Mouse (Mus musculus) C2C12 (cell line): Measurements from ENCODE around the gene Teddm1b.

Experiments
- CEBPB ChIP-seq: IDR thresholded peaks from one replicate; pipeline ENCODE4 v1.6.1; 2011; ENCODE audit warnings: low read depth, mild to moderate bottlenecking, control low read depth, moderate library complexity
- CTCF ChIP-seq: IDR thresholded peaks from one replicate; pipeline ENCODE4 v1.5.1; 2011; ENCODE audit not compliant: control insufficient read depth, insufficient read depth, insufficient read length
- FOSL1 ChIP-seq: IDR thresholded peaks from one replicate; pipeline ENCODE4 v1.8.0; 2011; ENCODE audit warnings: mild to moderate bottlenecking, low read length; ENCODE audit not compliant: poor library complexity, insufficient read depth, severe bottlenecking
- MAX ChIP-seq: IDR thresholded peaks from one replicate; pipeline ENCODE4 v1.6.1; 2011; ENCODE audit warnings: mild to moderate bottlenecking, control low read depth
- MYOD1 ChIP-seq: IDR thresholded peaks from one replicate; pipeline ENCODE4 v1.6.1; 2011; ENCODE audit warnings: low read depth; ENCODE audit not compliant: control insufficient read depth, insufficient read length
- MYOG ChIP-seq: IDR thresholded peaks from one replicate; pipeline ENCODE4 v1.6.1; 2011; ENCODE audit not compliant: control insufficient read depth, insufficient read length; ENCODE audit errors: extremely low read depth
- USF1 ChIP-seq: IDR thresholded peaks from one replicate; pipeline ENCODE4 v1.6.1; 2011; ENCODE audit warnings: low read depth, mild to moderate bottlenecking, control low read depth, moderate library complexity

DNA sequence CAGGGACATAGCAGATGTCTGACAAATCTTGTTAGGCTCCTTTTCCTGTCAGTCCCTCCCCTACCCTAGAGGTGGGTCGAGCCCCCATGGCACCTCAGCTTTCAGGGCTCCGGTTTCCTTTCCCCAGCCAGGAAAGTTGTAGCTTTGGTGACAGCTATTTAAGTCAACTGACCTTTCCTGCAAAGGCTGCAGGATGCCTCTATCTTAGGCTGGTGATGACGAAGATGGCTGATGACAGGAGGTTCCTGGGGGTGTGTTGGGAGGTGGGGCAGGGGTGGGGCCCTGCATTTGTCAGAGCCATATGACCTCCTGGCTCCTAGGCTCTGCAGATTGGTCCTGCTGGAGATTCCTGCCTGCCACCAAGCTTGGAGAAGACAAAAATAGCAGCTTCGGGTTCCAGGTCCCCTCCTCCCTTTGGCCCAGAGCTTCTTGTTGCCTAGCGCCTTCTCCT is 48.5 kb downstream of the Teddm1b start:
- TF ChIP-seq CTCF (no peak), CEBPB (no peak), MYOG (no peak), MYOD1 (no peak), MAX (no peak), USF1 (no peak), FOSL1 (no peak)
